Mouse (Mus musculus) erythroblast, embryonic 14.5 days (primary cell): ENCODE data around the gene Cgref1. TPM values are rescaled to one million over a fixed set of nuclear protein-coding genes. Genes with fewer than 3 reads are reported as not detected.

Experiments used
- H3K27me3 ChIP-seq: 2 replicates; pipeline ENCODE4 v1.6.1; 2012; ENCODE audit warnings: inconsistent platforms; ENCODE audit not compliant: control insufficient read depth
- H3K36me3 ChIP-seq: 2 replicates; pipeline ENCODE4 v1.6.1; 2012; ENCODE audit warnings: mild to moderate bottlenecking, inconsistent platforms; ENCODE audit not compliant: control insufficient read depth
- H3K4me1 ChIP-seq: 2 replicates; pipeline ENCODE4 v1.6.1; 2012; ENCODE audit warnings: inconsistent platforms; ENCODE audit not compliant: control insufficient read depth
- H3K4me3 ChIP-seq: replicated peaks from 2 replicates; pipeline ENCODE3; 2012; ENCODE audit warnings: moderate library complexity, mild to moderate bottlenecking, inconsistent platforms
- H3K9me3 ChIP-seq: 2 replicates; pipeline ENCODE4 v1.6.1; 2012; ENCODE audit warnings: low read length, inconsistent platforms, mixed read lengths; ENCODE audit not compliant: control insufficient read depth
- GATA1 ChIP-seq: IDR thresholded peaks from 2 replicates; pipeline ENCODE4 v1.6.1; 2012; ENCODE audit warnings: low read length, inconsistent platforms, mixed read lengths
- TAL1 ChIP-seq: IDR thresholded peaks from 3 replicates; pipeline ENCODE4 v1.6.1; 2012; ENCODE audit warnings: low read length, inconsistent platforms, mixed read lengths
- polyA plus RNA-seq: library from polyadenylated mRNA; stranded (reverse); fragments of >175 nt; gene quantifications from 2 replicates; pipeline ENCODE4 v1.2.3, GENCODE M21; 2012

The Cgref1 gene
- polyA plus RNA-seq, 1 experiment = not detected

GRCm38 (mm10) chr5:30907413-30908059 is 37.9 kb downstream of the Cgref1 start, which contains the start of gene Ost4:
Gene Ost4, minus strand, starts transcription at chr5:30907788.
- H3K27me3 ChIP-seq = no peaks in the 10 kb centered on the region
- peaks cover 38% of the 10 kb centered on the region for H3K36me3 ChIP-seq
- H3K4me1 ChIP-seq = peaks cover 44% of the 10 kb centered on the region
- H3K4me3 ChIP-seq = peak within 1 kb of the TSS; percentile 95
- TF ChIP-seq GATA1 = no peak
- TF ChIP-seq TAL1 = no peak
- H3K9me3 ChIP-seq = no peaks in the 10 kb centered on the region

- Histone ChIP-seq H3K4me3 (no peak overlapping the region), H3K9me3 (no peaks in the 10 kb centered on the region), H3K4me1 (peaks cover 23% of the 10 kb centered on the region), H3K27me3 (no peaks in the 10 kb centered on the region), H3K36me3 (peaks cover 84% of the 10 kb centered on the region)
- no peak for TF ChIP-seq GATA1
Observed at GRCm38 (mm10) chr5:30901860-30902259, 43.5 kb downstream of the Cgref1 start.

GRCm38 (mm10) chr5:30890375-30890774 is 55.0 kb downstream of the Cgref1 start:
- H3K4me1 ChIP-seq = peaks cover 48% of the 10 kb centered on the region
- peak overlapping the region; percentile 9 for H3K4me3 ChIP-seq
- H3K9me3 ChIP-seq = no peaks in the 10 kb centered on the region
- no peak for TF ChIP-seq GATA1
- H3K27me3 ChIP-seq = no peaks in the 10 kb centered on the region
- peaks cover 48% of the 10 kb centered on the region for H3K36me3 ChIP-seq

- TF ChIP-seq TAL1 (no peak), GATA1 (no peak)
- Histone ChIP-seq H3K4me1 (peaks cover 54% of the 10 kb centered on the region), H3K36me3 (peaks cover 37% of the 10 kb centered on the region), H3K9me3 (no peaks in the 10 kb centered on the region), H3K27me3 (no peaks in the 10 kb centered on the region), H3K4me3 (peak overlapping the region; percentile 94)
Observed at GRCm38 (mm10) chr5:30889088-30889754, 56.2 kb downstream of the Cgref1 start.

- peak within 1 kb of the TSS; percentile 94 for H3K4me3 ChIP-seq
- no peaks in the 10 kb centered on the region for H3K27me3 ChIP-seq
- no peaks in the 10 kb centered on the region for H3K9me3 ChIP-seq
- H3K4me1 ChIP-seq = peaks cover 54% of the 10 kb centered on the region
- peaks cover 30% of the 10 kb centered on the region for H3K36me3 ChIP-seq
- TF ChIP-seq GATA1 (no peak), TAL1 (no peak)
Observed at GRCm38 (mm10) chr5:30888337-30889087, 56.9 kb downstream of the Cgref1 start, which contains the start of gene Agbl5. Gene Agbl5, plus strand, starts transcription at chr5:30888694.

- H3K4me3 ChIP-seq = peak overlapping the region; percentile 94
- TF ChIP-seq GATA1 (no peak), TAL1 (no peak)
- H3K9me3 ChIP-seq = no peaks in the 10 kb centered on the region
- H3K36me3 ChIP-seq = peaks cover 24% of the 10 kb centered on the region
- peaks cover 54% of the 10 kb centered on the region for H3K4me1 ChIP-seq
- H3K27me3 ChIP-seq = no peaks in the 10 kb centered on the region
Observed at GRCm38 (mm10) chr5:30887858-30888336, 57.5 kb downstream of the Cgref1 start.

GRCm38 (mm10) chr5:30887331-30887761 is 58.0 kb downstream of the Cgref1 start:
- Histone ChIP-seq H3K4me1 (peaks cover 54% of the 10 kb centered on the region), H3K4me3 (peak overlapping the region; percentile 94), H3K36me3 (peaks cover 18% of the 10 kb centered on the region), H3K27me3 (no peaks in the 10 kb centered on the region), H3K9me3 (no peaks in the 10 kb centered on the region)
- peak; percentile 55; the same call in 1 of the 2 replicates for TF ChIP-seq GATA1
- TF ChIP-seq TAL1 = no peak

GRCm38 (mm10) chr5:30886731-30887130 is 58.7 kb downstream of the Cgref1 start:
- Histone ChIP-seq H3K27me3 (no peaks in the 10 kb centered on the region), H3K9me3 (no peaks in the 10 kb centered on the region), H3K4me3 (peak overlapping the region; percentile 94), H3K4me1 (peaks cover 54% of the 10 kb centered on the region), H3K36me3 (peaks cover 12% of the 10 kb centered on the region)
- TF ChIP-seq GATA1 (no peak), TAL1 (no peak)

- peaks cover 54% of the 10 kb centered on the region for H3K4me1 ChIP-seq
- TF ChIP-seq TAL1 (no peak), GATA1 (no peak)
- peak overlapping the region; percentile 94 for H3K4me3 ChIP-seq
- H3K27me3 ChIP-seq = no peaks in the 10 kb centered on the region
- H3K9me3 ChIP-seq = no peaks in the 10 kb centered on the region
- H3K36me3 ChIP-seq = peaks cover 7% of the 10 kb centered on the region
Observed at GRCm38 (mm10) chr5:30886209-30886608, 59.2 kb downstream of the Cgref1 start.

Other genes starting within 250 kb of the Cgref1 start
- gene Dpysl5, start 234.0 kb downstream of the Cgref1 start, polyA plus RNA-seq = 0.01 TPM in 1 of 2 replicates, not detected in the other
- 0.09 TPM in 1 of 2 replicates, not detected in the other for gene Mapre3, start 130.9 kb downstream of the Cgref1 start, polyA plus RNA-seq
- gene Tmem214, start 77.6 kb downstream of the Cgref1 start, polyA plus RNA-seq = 0.90 and 1.2 TPM in 2 replicates
- 2.4 and 2.7 TPM in 2 replicates for gene Agbl5, start 56.9 kb downstream of the Cgref1 start, polyA plus RNA-seq
- gene Ost4, start 37.8 kb downstream of the Cgref1 start, polyA plus RNA-seq = 27.7 and 30.6 TPM in 2 replicates
- gene Emilin1, start 32.2 kb downstream of the Cgref1 start, polyA plus RNA-seq = 0.50 and 0.81 TPM in 2 replicates
- gene Khk, start 24.2 kb downstream of the Cgref1 start, polyA plus RNA-seq = 1.8 and 2.6 TPM in 2 replicates
- gene Preb, start 14.8 kb upstream of the Cgref1 start, polyA plus RNA-seq = 4.6 and 5.1 TPM in 2 replicates
- gene Tcf23, start 23.1 kb upstream of the Cgref1 start, polyA plus RNA-seq = not detected in 2 replicates
- gene Atraid, start 102.7 kb upstream of the Cgref1 start, polyA plus RNA-seq = 0.81 and 1.6 TPM in 2 replicates
- 0.07 and 0.13 TPM in 2 replicates for gene Slc5a6, start 103.3 kb upstream of the Cgref1 start, polyA plus RNA-seq
- gene Cad, start 109.2 kb upstream of the Cgref1 start, polyA plus RNA-seq = 14.6 and 19.9 TPM in 2 replicates
- gene Dnajc5g, start 160.7 kb upstream of the Cgref1 start, polyA plus RNA-seq = not detected in 2 replicates
- not detected in 2 replicates for gene Slc30a3, start 162.6 kb upstream of the Cgref1 start, polyA plus RNA-seq
- not detected in 2 replicates for gene Trim54, start 171.1 kb upstream of the Cgref1 start, polyA plus RNA-seq
- gene Ucn, start 193.2 kb upstream of the Cgref1 start, polyA plus RNA-seq = not detected in 2 replicates
- 0.14 and 0.38 TPM in 2 replicates for gene Mpv17, start 208.7 kb upstream of the Cgref1 start, polyA plus RNA-seq
- gene Gm29609, start 234.3 kb upstream of the Cgref1 start, polyA plus RNA-seq = 2.2 and 2.5 TPM in 2 replicates
- 4.0 and 4.9 TPM in 2 replicates for gene Gtf3c2, start 234.6 kb upstream of the Cgref1 start, polyA plus RNA-seq
- gene Snx17, start 247.6 kb upstream of the Cgref1 start, polyA plus RNA-seq = 2.7 and 2.9 TPM in 2 replicates
- gene Eif2b4, start 247.8 kb upstream of the Cgref1 start, polyA plus RNA-seq = 32.5 and 34.0 TPM in 2 replicates